23 mouse cellular contexts compared by ENCODE assay signal in the genomic region with DNA sequence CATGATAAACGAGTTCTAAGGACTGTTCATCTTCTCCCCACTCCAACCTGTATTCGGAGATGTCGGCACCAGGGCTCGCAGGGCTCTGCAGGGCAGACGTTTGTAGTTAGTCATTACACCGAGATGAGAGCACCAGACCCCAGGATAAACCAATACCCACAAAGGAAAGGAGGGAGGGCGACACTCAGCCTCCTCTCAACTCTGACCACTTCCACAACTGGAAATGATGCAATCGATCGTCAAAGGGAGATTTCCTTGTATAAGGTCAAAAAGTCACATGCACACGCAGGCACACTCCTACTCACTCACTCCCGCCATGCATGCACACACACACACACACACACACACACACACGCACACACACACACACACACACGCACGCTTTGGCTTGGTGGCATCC.
A peak's percentile ranks its signal among the peaks of the same experiment; 100 is the strongest.
DNase-seq lines count a peak whose midpoint lies in the region; ATAC-seq lines count a peak whose summit lies in the region.
"Had no signal": no experiment of that assay in that cellular context is flagged by ENCODE, and none has a peak within 500 bp of the region (broad histone marks: within the 10 kb centered on the region; RNA-seq: fewer than 3 reads in every experiment).

No protein-coding gene starts in this region.

- peaks cover 66% of the 10 kb centered on the region for H3K36me3 ChIP-seq in limb, embryonic 10.5 days

- no peaks in the 10 kb centered on the region for H3K9me3 ChIP-seq in limb, embryonic 10.5 days (replicated peaks)
- H3K9me3 ChIP-seq: embryonic facial prominence, embryonic 13.5 days; embryonic facial prominence, embryonic 15.5 days; forebrain, embryonic 10.5 days; forebrain, embryonic 12.5 days had no signal

- no peak for ATAC-seq in CD4-positive, CD25-positive, alpha-beta regulatory T cell, adult 4 months
- ATAC-seq in megakaryocyte progenitor cell, adult 5-6 weeks (replicated peaks; ENCODE audit: poor library complexity) = peak; percentile 26
- ATAC-seq: forebrain, embryonic 14.5 days; forebrain, embryonic 16.5 days had no signal

- H3K27me3 ChIP-seq in limb, embryonic 10.5 days (ENCODE audit: low read depth, poor library complexity, severe bottlenecking) = no peaks in the 10 kb centered on the region
- H3K27me3 ChIP-seq: embryonic facial prominence, embryonic 13.5 days; embryonic facial prominence, embryonic 15.5 days; forebrain, embryonic 12.5 days had no signal

- DNase-seq in CD4-positive, CD25-positive, alpha-beta regulatory T cell, adult 2 months (ENCODE audit: low read depth, low spot score) = peak; percentile 28
- DNase-seq in 416B (ENCODE audit: low read depth) = peak; percentile 91
- DNase-seq in induced T-regulatory cell, adult 2 months (ENCODE audit: low read depth) = peak; percentile 49
- no peak for DNase-seq in limb, embryonic 10.5 days (ENCODE audit: low spot score)
- DNase-seq in lung, postnatal 10 days = no peak
- DNase-seq in ovary, postnatal 14 days (ENCODE audit: low spot score) = no peak
- DNase-seq: adrenal gland, adult 8-10 months; adrenal gland, postnatal 14 days; adrenal gland, postnatal 36 days; cerebellum, adult 11-12 months; cerebellum, adult 2 months; cerebellum, adult 9-10 months; cerebellum, postnatal 10 days; cerebellum, postnatal 25 days had no signal

- H3K27ac ChIP-seq in limb, embryonic 10.5 days = no peak overlapping the region
- H3K27ac ChIP-seq: embryonic facial prominence, embryonic 13.5 days; embryonic facial prominence, embryonic 15.5 days; forebrain, embryonic 10.5 days; forebrain, embryonic 12.5 days had no signal

- no peaks in the 10 kb centered on the region for H3K4me1 ChIP-seq in limb, embryonic 10.5 days
- H3K4me1 ChIP-seq: embryonic facial prominence, embryonic 13.5 days; embryonic facial prominence, embryonic 15.5 days; forebrain, embryonic 10.5 days had no signal

- H3K4me3 ChIP-seq in limb, embryonic 10.5 days = no peak overlapping the region
- H3K4me3 ChIP-seq: embryonic facial prominence, embryonic 13.5 days; embryonic facial prominence, embryonic 15.5 days; erythroblast, embryonic 14.5 days; forebrain, embryonic 10.5 days; forebrain, embryonic 12.5 days had no signal

- WGBS in limb, embryonic 10.5 days = 92% methylated on average over 14 of the region's 14 CpGs

Comparison
In these comparisons a context has a peak if more than half of its experiments do, and no peak if none do; other contexts are left out.
1. DNase-seq: peak in CD4-positive, CD25-positive, alpha-beta regulatory T cell, adult 2 months (single experiment), 416B (single experiment) and induced T-regulatory cell, adult 2 months (single experiment); none in limb, embryonic 10.5 days (single experiment), lung, postnatal 10 days (single experiment) and ovary, postnatal 14 days (single experiment).